Mouse (Mus musculus): ENCODE data around the gene Dnah14.

DNA sequence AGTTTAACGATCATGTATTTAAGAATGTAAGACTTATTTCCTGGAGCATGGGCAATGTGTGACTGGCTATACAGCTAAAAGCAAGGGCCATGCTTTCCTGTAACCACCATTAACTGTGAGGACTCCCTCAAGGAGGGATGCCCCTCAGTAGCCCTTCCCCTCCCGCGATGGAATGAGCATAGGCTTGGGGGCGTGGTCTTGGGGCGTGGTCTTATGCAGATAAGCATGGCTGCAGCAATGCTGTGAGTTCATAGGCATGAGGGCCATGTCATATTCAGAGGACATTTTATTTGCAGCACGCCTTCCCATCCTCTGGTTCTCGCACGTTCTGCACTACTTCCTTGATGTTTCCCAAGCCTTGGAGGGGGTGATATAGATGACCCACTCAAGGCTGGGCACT, 71.1 kb downstream of the Dnah14 start:
- no peak for TF ChIP-seq POLR2A (IDR thresholded peaks at IDR 0.05; ENCODE audit: extremely low read depth, insufficient read depth, low read length)
- TF ChIP-seq CTCF (IDR thresholded peaks at IDR 0.05; ENCODE audit: extremely low read depth, insufficient read depth, low read length), result no peak
